Mouse (Mus musculus) right cerebral cortex, postnatal 10 days (tissue): ENCODE measurements at regions not wholly inside any gene's neighbourhood (a gene's known extent, or its start where the extent isn't known, plus 50 kb on each side); places are given as distances from the start of the nearest gene placed in this dataset.

Source experiments
- DNase-seq, 2 experiments: peaks; one replicate each; pipeline ENCODE4 v3.0.0; 2021; ENCODE audit warnings: low spot score in 2 of 2

- DNase-seq, result no peak
Measured at GRCm38 (mm10) chr16:87783561-87784304, 85.0 kb downstream of the Bach1 start.

GRCm38 (mm10) chr16:87784405-87784994 lies 85.8 kb downstream of the Bach1 start:
- DNase-seq, result no peak

- DNase-seq, result no peak
Measured at GRCm38 (mm10) chr16:87789539-87789938, 90.8 kb downstream of the Bach1 start.

GRCm38 (mm10) chr16:87789957-87790356 lies 91.2 kb downstream of the Bach1 start:
- no peak for DNase-seq

- peak; percentile 63 to 69 for DNase-seq
Measured at GRCm38 (mm10) chr16:87796514-87797248, 97.9 kb downstream of the Bach1 start.

GRCm38 (mm10) chr16:87802317-87802716 lies 103.6 kb downstream of the Bach1 start:
- no peak for DNase-seq

- no peak for DNase-seq
Measured at GRCm38 (mm10) chr16:87817590-87817989, 118.8 kb downstream of the Bach1 start.

- no peak for DNase-seq
Measured at GRCm38 (mm10) chr16:87834296-87834695, 135.6 kb downstream of the Bach1 start.

GRCm38 (mm10) chr16:87840949-87841546 lies 142.3 kb downstream of the Bach1 start:
- peak; percentile 87 to 91 for DNase-seq
